Mouse (Mus musculus) forebrain, embryonic 11.5 days (tissue): Measurements from ENCODE around the gene Thyn1. TPM values are rescaled to one million over a fixed set of nuclear protein-coding genes. Genes with fewer than 3 reads are reported as not detected.

ENCODE experiments used
- ATAC-seq: fragments of 200-750 bp; cut with Nextera tagmentation; replicated peaks from 2 replicates; pipeline ENCODE4 v1.8.0; 2017; ENCODE audit warnings: moderate TSS enrichment; ENCODE audit not compliant: low FRiP score
- DNase-seq: peaks from one replicate; pipeline ENCODE4 v3.0.0-alpha.2; 2017; ENCODE audit warnings: low spot score
- H3K27ac ChIP-seq: fragments of 300-500 bp; sonication (generic); 2 replicates; pipeline ENCODE4 v1.5.1; 2014; ENCODE audit warnings: low read depth, low read length
- H3K27me3 ChIP-seq: fragments of 300-500 bp; sonication (generic); 2 replicates; pipeline ENCODE4 v1.6.1; 2014; ENCODE audit warnings: mild to moderate bottlenecking, low read length, mixed read lengths; ENCODE audit not compliant: control insufficient read depth, insufficient read depth
- H3K36me3 ChIP-seq: fragments of 300-500 bp; sonication (generic); 2 replicates; pipeline ENCODE4 v1.6.1; 2014; ENCODE audit warnings: mild to moderate bottlenecking, low read length, moderate library complexity, mixed read lengths; ENCODE audit not compliant: control insufficient read depth, insufficient read depth
- H3K4me1 ChIP-seq: fragments of 300-500 bp; sonication (generic); replicated peaks from 2 replicates; pipeline ENCODE4 v1.6.1; 2014; ENCODE audit warnings: low read length, mixed read lengths; ENCODE audit not compliant: control insufficient read depth, insufficient read depth
- H3K4me2 ChIP-seq: fragments of 300-500 bp; sonication (generic); 2 replicates; pipeline ENCODE4 v1.6.1; 2014; ENCODE audit warnings: low read depth, mild to moderate bottlenecking, low read length, moderate library complexity, mixed read lengths; ENCODE audit not compliant: severe bottlenecking
- H3K4me3 ChIP-seq: fragments of 300-500 bp; sonication (generic); 2 replicates; pipeline ENCODE4 v1.5.1; 2014; ENCODE audit warnings: low read depth, low read length
- H3K9ac ChIP-seq: fragments of 300-500 bp; sonication (generic); 2 replicates; pipeline ENCODE4 v1.6.1; 2014; ENCODE audit warnings: low read length
- H3K9me3 ChIP-seq: fragments of 300-500 bp; sonication (generic); 2 replicates; pipeline ENCODE4 v1.6.1; 2016; ENCODE audit warnings: low read length, mixed read lengths; ENCODE audit not compliant: control insufficient read depth
- WGBS: fragments of 180-500 bp; shearing (Covaris S2); extraction: QIAGEN DNeasy Blood & Tissue Kit; methylation state at CpG from one replicate; pipeline ENCODE4 v1.1.7; 2014; 5-methylcytosine and 5-hydroxymethylcytosine counted together
- polyA plus RNA-seq: library from polyadenylated mRNA; unstranded; fragments of >200 nt; fragmentation: Nextera tagmentation; extraction: Ambion mirVana; gene quantifications from 2 replicates; pipeline ENCODE4 v1.2.1, GENCODE M21; 2014

Thyn1 gene
- polyA plus RNA-seq = 155 and 161 TPM in 2 replicates

GRCm38 (mm10) chr9:26999461-27000395, at the start of gene Thyn1, which contains the start of gene Acad8:
TSS of gene Thyn1 (plus strand) at chr9:26999710.
TSS of gene Acad8 (minus strand) at chr9:26999566.
- H3K27ac ChIP-seq = no peak within 1 kb of the TSS
- peak within 1 kb of the TSS; percentile 62 for H3K4me2 ChIP-seq
- DNase-seq = peak; percentile 97
- H3K9ac ChIP-seq = peak within 1 kb of the TSS; percentile 86
- H3K4me3 ChIP-seq = peak within 1 kb of the TSS; percentile 66
- 2% methylated on average over 35 of the region's 35 CpGs for whole genome bisulfite sequencing
- no peaks in the 10 kb centered on the region for H3K36me3 ChIP-seq
- ATAC-seq = peak; percentile 100
- no peaks in the 10 kb centered on the region for H3K27me3 ChIP-seq
- H3K4me1 ChIP-seq = peaks cover 5% of the 10 kb centered on the region; the same call in 1 of the 2 replicates
- no peaks in the 10 kb centered on the region for H3K9me3 ChIP-seq

DNA sequence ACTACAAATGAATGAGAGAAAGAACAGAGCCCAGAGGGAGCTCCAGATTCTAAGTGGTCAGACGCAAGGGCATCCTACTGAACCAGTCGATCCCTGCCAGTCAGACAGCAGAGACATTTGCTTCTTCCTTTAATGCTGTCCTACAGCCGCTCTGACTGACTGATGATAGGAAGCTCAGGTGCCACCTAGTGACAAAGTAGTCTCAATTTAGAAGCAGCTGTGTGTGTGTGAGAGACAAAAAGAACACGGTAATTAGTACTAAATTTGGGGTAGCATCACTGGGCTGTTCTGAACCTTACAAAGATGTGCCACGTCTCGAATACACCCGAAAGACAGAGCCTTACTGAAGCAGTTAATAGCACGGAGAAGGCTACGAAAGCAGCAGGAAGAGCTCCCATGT, 21.8 kb upstream of the Thyn1 start:
- H3K27ac ChIP-seq = no peak overlapping the region
- no peaks in the 10 kb centered on the region for H3K36me3 ChIP-seq
- no peaks in the 10 kb centered on the region for H3K4me1 ChIP-seq
- WGBS = 88% methylated on average over 9 of the region's 9 CpGs
- H3K27me3 ChIP-seq = no peaks in the 10 kb centered on the region
- no peak overlapping the region for H3K4me2 ChIP-seq
- no peak for DNase-seq
- no peak overlapping the region for H3K9ac ChIP-seq
- H3K4me3 ChIP-seq = no peak overlapping the region
- H3K9me3 ChIP-seq = no peaks in the 10 kb centered on the region
- no peak for ATAC-seq

- Histone ChIP-seq H3K9ac (no peak overlapping the region), H3K4me3 (no peak overlapping the region), H3K9me3 (no peaks in the 10 kb centered on the region), H3K36me3 (no peaks in the 10 kb centered on the region), H3K4me1 (no peaks in the 10 kb centered on the region), H3K27ac (no peak overlapping the region), H3K27me3 (no peaks in the 10 kb centered on the region), H3K4me2 (no peak overlapping the region)
- no peak for DNase-seq
- WGBS = 92% methylated on average over 3 of the region's 3 CpGs
- ATAC-seq = no peak
Observed at GRCm38 (mm10) chr9:26978776-26979175, 20.7 kb upstream of the Thyn1 start.

GRCm38 (mm10) chr9:26985090-26985613, 14.4 kb upstream of the Thyn1 start:
- no peaks in the 10 kb centered on the region for H3K4me1 ChIP-seq
- H3K9ac ChIP-seq = no peak overlapping the region
- DNase-seq (no peak), ATAC-seq (no peak)
- no peak overlapping the region for H3K4me3 ChIP-seq
- no peaks in the 10 kb centered on the region; the same call in 1 of the 2 replicates for H3K36me3 ChIP-seq
- H3K27me3 ChIP-seq = no peaks in the 10 kb centered on the region
- H3K27ac ChIP-seq = no peak overlapping the region
- no peak overlapping the region for H3K4me2 ChIP-seq
- 90% methylated on average over 2 of the region's 2 CpGs for WGBS
- H3K9me3 ChIP-seq = no peaks in the 10 kb centered on the region

GRCm38 (mm10) chr9:26985668-26986277, 13.7 kb upstream of the Thyn1 start:
- DNase-seq (no peak), ATAC-seq (no peak)
- H3K4me2 ChIP-seq = no peak overlapping the region
- no peak overlapping the region for H3K27ac ChIP-seq
- WGBS = 95% methylated on average over 6 of the region's 6 CpGs
- no peaks in the 10 kb centered on the region; the same call in 1 of the 2 replicates for H3K36me3 ChIP-seq
- no peak overlapping the region for H3K4me3 ChIP-seq
- no peak overlapping the region for H3K9ac ChIP-seq
- H3K9me3 ChIP-seq = no peaks in the 10 kb centered on the region
- H3K4me1 ChIP-seq = no peaks in the 10 kb centered on the region
- no peaks in the 10 kb centered on the region for H3K27me3 ChIP-seq

DNA sequence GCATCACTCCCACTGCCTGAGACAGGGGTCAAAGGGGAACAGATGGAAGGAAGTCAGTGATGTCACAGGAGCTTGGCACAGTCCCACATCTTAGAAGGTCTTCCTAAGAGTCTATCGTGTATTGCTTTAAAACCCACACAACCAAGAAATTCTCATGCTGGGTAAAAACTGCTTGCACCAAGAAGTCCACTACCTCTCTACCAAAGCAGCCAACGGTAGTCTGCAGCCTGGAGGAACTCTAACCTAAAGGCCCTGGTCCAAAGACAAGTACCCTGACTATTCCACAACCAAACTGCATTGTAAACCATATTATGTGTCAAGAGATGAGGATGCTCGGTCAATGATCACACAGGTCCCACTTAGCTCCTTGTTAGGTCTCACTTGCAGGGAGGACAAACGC, 9.3 kb upstream of the Thyn1 start:
- H3K4me2 ChIP-seq = no peak overlapping the region
- DNase-seq (no peak), ATAC-seq (no peak)
- H3K27me3 ChIP-seq = no peaks in the 10 kb centered on the region
- H3K27ac ChIP-seq = no peak overlapping the region
- no peaks in the 10 kb centered on the region for H3K9me3 ChIP-seq
- H3K36me3 ChIP-seq = no peaks in the 10 kb centered on the region; the same call in 1 of the 2 replicates
- no peak overlapping the region for H3K9ac ChIP-seq
- H3K4me3 ChIP-seq = no peak overlapping the region
- H3K4me1 ChIP-seq = no peaks in the 10 kb centered on the region
- 91% methylated on average over 4 of the region's 4 CpGs for WGBS

DNA sequence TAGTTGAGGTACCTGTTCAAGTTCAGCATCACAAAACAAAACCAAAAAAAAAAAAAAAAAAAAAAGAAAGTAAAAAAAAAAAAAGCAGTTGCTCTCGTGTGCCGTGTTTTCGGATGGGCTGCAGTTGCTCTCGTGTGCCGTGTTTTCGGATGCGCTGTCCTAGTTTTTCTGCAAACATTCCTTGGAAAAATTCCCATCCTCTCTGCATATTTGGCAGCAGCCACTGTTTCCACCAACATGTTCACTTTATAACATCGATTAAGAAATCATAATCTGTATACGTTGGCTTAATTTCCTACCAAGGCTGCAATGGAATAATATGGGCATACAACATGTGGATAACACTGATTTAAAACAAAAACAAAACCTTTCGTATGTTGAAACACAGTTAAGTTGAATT, 6.4 kb upstream of the Thyn1 start:
- no peaks in the 10 kb centered on the region; the same call in 1 of the 2 replicates for H3K36me3 ChIP-seq

DNA sequence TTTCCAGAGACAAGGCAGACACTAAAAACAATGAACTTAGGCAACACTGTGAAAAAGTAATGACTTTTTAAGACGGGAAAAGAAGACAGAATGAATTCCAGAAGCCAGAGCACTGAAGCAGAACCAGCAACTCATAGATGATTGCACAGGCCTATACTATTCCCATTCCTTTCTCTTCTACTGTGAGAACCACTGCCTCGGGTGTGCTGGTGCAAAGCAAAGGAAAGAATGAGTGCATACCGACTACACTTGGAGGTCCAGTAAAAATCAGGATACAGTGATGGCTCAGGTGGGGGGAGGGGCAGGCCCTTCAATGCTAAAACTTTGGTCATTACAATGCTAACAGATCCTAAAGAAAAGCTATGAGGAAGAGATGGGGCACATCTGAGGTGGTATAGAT, 5.6 kb upstream of the Thyn1 start:
- DNase-seq (no peak), ATAC-seq (no peak)
- Histone ChIP-seq H3K36me3 (no peaks in the 10 kb centered on the region; the same call in 1 of the 2 replicates), H3K4me1 (no peaks in the 10 kb centered on the region), H3K27me3 (no peaks in the 10 kb centered on the region), H3K4me2 (no peak overlapping the region), H3K9ac (no peak overlapping the region), H3K9me3 (no peaks in the 10 kb centered on the region), H3K27ac (no peak overlapping the region), H3K4me3 (no peak overlapping the region)
- 87% methylated on average over 3 of the region's 3 CpGs for WGBS

More for the DNA sequence above, 6.4 kb upstream of the Thyn1 start:
- no peak for ATAC-seq
- 96% methylated on average over 10 of the region's 10 CpGs for WGBS
- H3K9me3 ChIP-seq = no peaks in the 10 kb centered on the region
- no peak overlapping the region for H3K4me3 ChIP-seq
- H3K27ac ChIP-seq = no peak overlapping the region
- no peak for DNase-seq
- no peaks in the 10 kb centered on the region for H3K27me3 ChIP-seq
- no peaks in the 10 kb centered on the region for H3K4me1 ChIP-seq
- H3K4me2 ChIP-seq = no peak overlapping the region
- H3K9ac ChIP-seq = no peak overlapping the region
